Comparison of ENCODE assay signal across 8 mouse cellular contexts in genomic region chr10:127667269-127668092, GRCm38 (mm10). TPM values are rescaled to one million over a fixed set of nuclear protein-coding genes. Genes with fewer than 3 reads are reported as not detected.
A peak's percentile ranks its signal among the peaks of the same experiment; 100 is the strongest.
DNase-seq lines count a peak whose midpoint lies in the region; ATAC-seq and TF ChIP-seq lines count a peak whose summit lies in the region.

No protein-coding gene starts in this region.

- no peaks in the 10 kb centered on the region for H3K36me3 ChIP-seq in hindbrain, postnatal 0 days (ENCODE audit: insufficient read depth, low read length)
- H3K36me3 ChIP-seq in midbrain, embryonic 10.5 days: no peaks in the 10 kb centered on the region

- peak overlapping the region; percentile 56 for H3K4me3 ChIP-seq in hindbrain, postnatal 0 days (ENCODE audit: low read length)
- peak overlapping the region; percentile 75 for H3K4me3 ChIP-seq in midbrain, embryonic 10.5 days

- peak overlapping the region; percentile 90 for H3K4me2 ChIP-seq in hindbrain, postnatal 0 days (ENCODE audit: low read depth, low read length)

- H3K27me3 ChIP-seq in hindbrain, postnatal 0 days (ENCODE audit: insufficient read depth, low read length): peaks cover 11% of the 10 kb centered on the region
- H3K27me3 ChIP-seq in midbrain, embryonic 10.5 days (ENCODE audit: low read depth, poor library complexity, severe bottlenecking): peaks cover 74% of the 10 kb centered on the region

- intact Hi-C loops in left cerebral cortex, postnatal 4 days (cut with DNase I): no loop called here

- peak overlapping the region; percentile 59; the same call in 1 of the 2 replicates for H3K9ac ChIP-seq in hindbrain, postnatal 0 days (replicated peaks; ENCODE audit: low read length)

- H3K27ac ChIP-seq in hindbrain, postnatal 0 days: peak overlapping the region; percentile 78
- H3K27ac ChIP-seq in midbrain, embryonic 10.5 days (replicated peaks): peak overlapping the region; percentile 82

- TF ChIP-seq CTCF in hindbrain, postnatal 0 days (IDR thresholded peaks at IDR 0.05; ENCODE audit: low read depth): no peak

- WGBS in hindbrain, postnatal 0 days: 2% methylated on average over 35 of the region's 35 CpGs
- 1% methylated on average over 35 of the region's 35 CpGs for WGBS in midbrain, embryonic 10.5 days

- H3K4me1 ChIP-seq in hindbrain, postnatal 0 days (ENCODE audit: insufficient read depth, low read length): peaks cover 9% of the 10 kb centered on the region
- peaks cover 61% of the 10 kb centered on the region for H3K4me1 ChIP-seq in midbrain, embryonic 10.5 days

- DNase-seq in T-cell, adult 2 months (ENCODE audit: low spot score): peak; percentile 60
- DNase-seq in cerebellum, postnatal 36 days: peak; percentile 62 to 74
- DNase-seq in gastrocnemius, postnatal 10 days: peak; percentile 82
- DNase-seq in hindbrain, postnatal 0 days (ENCODE audit: low spot score): peak; percentile 64
- peak; percentile 55 for DNase-seq in left cerebral cortex, postnatal 4 days
- peak; percentile 78 for DNase-seq in midbrain, embryonic 10.5 days (ENCODE audit: low spot score)
- peak; percentile 59 for DNase-seq in right cerebral cortex, postnatal 4 days

- ATAC-seq in hindbrain, postnatal 0 days: peak; percentile 46
- no peak for ATAC-seq in megakaryocyte-erythroid progenitor cell, adult 5-6 weeks (replicated peaks; ENCODE audit: low FRiP score, low TSS enrichment, poor library complexity, severe bottlenecking)

- no peaks in the 10 kb centered on the region for H3K9me3 ChIP-seq in hindbrain, postnatal 0 days (ENCODE audit: low read length)
- H3K9me3 ChIP-seq in midbrain, embryonic 10.5 days (replicated peaks): no peaks in the 10 kb centered on the region

RNA-seq across cellular contexts. Expression of gene Nemp1, which starts 0.8 kb away (rescaled TPM):
- 1 to 10 TPM; 2.8 to 5.3 TPM for total RNA-seq in gastrocnemius, postnatal 10 days (2021)
- 2.8 and 4.1 TPM in 2 replicates for total RNA-seq in hindbrain, postnatal 0 days (2014; rRNA removed)
- polyA plus RNA-seq in hindbrain, postnatal 0 days (2015; fragmentation: Nextera tagmentation; extraction: Ambion mirVana): 2.2 and 3.0 TPM in 2 replicates
- 1 to 10 TPM; 4.8 to 5.6 TPM for total RNA-seq in left cerebral cortex, postnatal 4 days (2021)
- 9.0 TPM in 2 replicates for polyA plus RNA-seq in midbrain, embryonic 10.5 days (2016; fragmentation: Nextera tagmentation; extraction: Ambion mirVana)
- 19.4 and 22.7 TPM in 2 replicates for total RNA-seq in megakaryocyte-erythroid progenitor cell, adult 5-6 weeks (2014; fragmentation: Nextera tagmentation)
- 17.6 and 35.2 TPM in 2 replicates for total RNA-seq in megakaryocyte-erythroid progenitor cell, adult 5-6 weeks (2017)

RNA-seq across cellular contexts. Expression of gene Nab2, which starts 0.9 kb away (rescaled TPM):
- total RNA-seq in gastrocnemius, postnatal 10 days (2021): 10 to 100 TPM in 1 of 2 experiments, 1 to 10 TPM in 1; 7.0 to 13.2 TPM
- 3.5 and 4.1 TPM in 2 replicates for total RNA-seq in hindbrain, postnatal 0 days (2014; rRNA removed)
- polyA plus RNA-seq in hindbrain, postnatal 0 days (2015; fragmentation: Nextera tagmentation; extraction: Ambion mirVana): 1.1 and 1.6 TPM in 2 replicates
- 10 to 100 TPM; 21.5 to 21.9 TPM for total RNA-seq in left cerebral cortex, postnatal 4 days (2021)
- polyA plus RNA-seq in midbrain, embryonic 10.5 days (2016; fragmentation: Nextera tagmentation; extraction: Ambion mirVana): 3.9 and 4.4 TPM in 2 replicates
- total RNA-seq in megakaryocyte-erythroid progenitor cell, adult 5-6 weeks (2014; fragmentation: Nextera tagmentation): 0.99 TPM in 1 of 2 replicates, not detected in the other
- total RNA-seq in megakaryocyte-erythroid progenitor cell, adult 5-6 weeks (2017): 1.1 and 2.2 TPM in 2 replicates

RNA-seq across cellular contexts. Expression of gene Stat6, which starts 24.7 kb away (rescaled TPM):
- 10 to 100 TPM; 15.8 to 24.4 TPM for total RNA-seq in gastrocnemius, postnatal 10 days (2021)
- 5.3 and 9.5 TPM in 2 replicates for total RNA-seq in hindbrain, postnatal 0 days (2014; rRNA removed)
- 4.7 and 5.3 TPM in 2 replicates for polyA plus RNA-seq in hindbrain, postnatal 0 days (2015; fragmentation: Nextera tagmentation; extraction: Ambion mirVana)
- 1 to 10 TPM; 6.0 to 6.1 TPM for total RNA-seq in left cerebral cortex, postnatal 4 days (2021)
- polyA plus RNA-seq in midbrain, embryonic 10.5 days (2016; fragmentation: Nextera tagmentation; extraction: Ambion mirVana): 8.2 and 8.9 TPM in 2 replicates
- 51.7 and 57.9 TPM in 2 replicates for total RNA-seq in megakaryocyte-erythroid progenitor cell, adult 5-6 weeks (2014; fragmentation: Nextera tagmentation)
- total RNA-seq in megakaryocyte-erythroid progenitor cell, adult 5-6 weeks (2017): 32.2 and 35.3 TPM in 2 replicates

RNA-seq across cellular contexts. Expression of gene Myo1a, which starts 37.5 kb away (rescaled TPM):
- total RNA-seq in gastrocnemius, postnatal 10 days (2021): under 1 TPM; 0.21 to 0.54 TPM
- total RNA-seq in hindbrain, postnatal 0 days (2014; rRNA removed): 0.21 and 0.36 TPM in 2 replicates
- polyA plus RNA-seq in hindbrain, postnatal 0 days (2015; fragmentation: Nextera tagmentation; extraction: Ambion mirVana): 0.50 and 0.53 TPM in 2 replicates
- total RNA-seq in left cerebral cortex, postnatal 4 days (2021): under 1 TPM; 0.46 to 0.82 TPM
- 0.41 and 0.69 TPM in 2 replicates for polyA plus RNA-seq in midbrain, embryonic 10.5 days (2016; fragmentation: Nextera tagmentation; extraction: Ambion mirVana)
- total RNA-seq in megakaryocyte-erythroid progenitor cell, adult 5-6 weeks (2014; fragmentation: Nextera tagmentation): 0.79 and 1.4 TPM in 2 replicates
- not detected in 2 replicates for total RNA-seq in megakaryocyte-erythroid progenitor cell, adult 5-6 weeks (2017)

RNA-seq across cellular contexts. Expression of gene Lrp1, which starts 46.5 kb away (rescaled TPM):
- total RNA-seq in gastrocnemius, postnatal 10 days (2021): 100 to 1,000 TPM; 105 to 132 TPM
- 245 TPM in 2 replicates for total RNA-seq in hindbrain, postnatal 0 days (2014; rRNA removed)
- polyA plus RNA-seq in hindbrain, postnatal 0 days (2015; fragmentation: Nextera tagmentation; extraction: Ambion mirVana): 73.7 and 75.5 TPM in 2 replicates
- total RNA-seq in left cerebral cortex, postnatal 4 days (2021): 100 to 1,000 TPM; 286 to 296 TPM
- 54.9 and 69.8 TPM in 2 replicates for polyA plus RNA-seq in midbrain, embryonic 10.5 days (2016; fragmentation: Nextera tagmentation; extraction: Ambion mirVana)
- 0.26 TPM in 1 of 2 replicates, not detected in the other for total RNA-seq in megakaryocyte-erythroid progenitor cell, adult 5-6 weeks (2014; fragmentation: Nextera tagmentation)
- 0.04 TPM in 1 of 2 replicates, not detected in the other for total RNA-seq in megakaryocyte-erythroid progenitor cell, adult 5-6 weeks (2017)
